Mouse (Mus musculus) adrenal gland, postnatal 4 days (tissue): ENCODE data around the gene Bpifb3. TPM values are rescaled to one million over a fixed set of nuclear protein-coding genes. Genes with fewer than 3 reads are reported as not detected.

Experiments used
- DNase-seq, 2 experiments: peaks; one replicate each; pipeline ENCODE4 v3.0.0; 2021 to 2022; ENCODE audit warnings: low spot score in 2 of 2, mixed read lengths in 2 of 2
- long read RNA-seq, 2 experiments: library from polyadenylated mRNA; stranded (forward); transcript quantifications; one replicate each; pipeline ENCODE4 v2.0.0; 2021
- total RNA-seq, 2 experiments: library from RNA; stranded (reverse); gene quantifications; 2 replicates each; pipeline ENCODE4 v1.2.3; 2021

Bpifb3 gene
- total RNA-seq, result not detected
- long read RNA-seq, experiment 1, result 0 reads
- long read RNA-seq, experiment 2, result 0 reads

DNA sequence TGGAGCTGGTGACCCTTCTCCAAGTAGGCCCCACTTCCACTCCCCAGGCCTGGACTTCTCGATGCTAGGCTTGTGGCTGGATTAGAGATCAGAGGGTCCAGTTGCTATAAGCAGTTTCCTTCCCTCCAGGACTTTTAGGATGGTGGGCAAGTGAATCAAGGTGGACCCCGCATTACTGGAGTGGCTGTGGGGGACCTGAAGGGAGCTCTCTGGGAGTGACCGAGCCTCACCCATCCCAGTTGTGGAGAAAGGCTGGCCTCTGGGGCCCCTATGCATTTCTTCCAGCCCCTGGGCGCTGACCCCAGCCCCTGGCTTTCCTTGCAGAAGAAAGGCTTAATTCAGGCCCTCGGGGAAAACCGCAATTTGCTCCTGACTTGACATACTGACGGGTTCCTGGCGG, at the start of gene Bpifb3:
TSS of gene Bpifb3 (plus strand) at position 301 of the 400 bp plus-strand sequence.
- no peak for DNase-seq

DNA sequence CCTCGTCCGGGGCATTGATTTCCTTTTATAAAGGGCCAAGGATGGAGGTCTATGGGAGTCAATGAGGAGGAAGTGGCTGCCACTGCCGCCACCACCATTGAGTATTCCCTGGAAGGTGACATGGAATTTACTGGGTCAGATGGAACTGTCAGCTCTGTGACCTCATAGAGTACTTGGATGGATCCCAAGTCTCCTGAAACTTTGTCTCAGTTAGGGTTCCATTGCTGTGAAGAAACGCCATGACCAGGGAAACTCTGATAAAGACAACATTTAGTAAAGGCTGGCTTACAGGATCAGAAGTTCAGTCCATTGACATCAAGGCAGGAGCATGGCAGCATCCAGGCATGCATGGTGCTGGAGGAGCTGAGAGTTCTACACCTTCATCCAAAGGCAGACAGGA, 47.0 kb upstream of the Bpifb3 start, which contains the start of gene Sun5:
TSS of gene Sun5 (minus strand) at position 101 of the 400 bp plus-strand sequence.
- DNase-seq, result no peak

DNA sequence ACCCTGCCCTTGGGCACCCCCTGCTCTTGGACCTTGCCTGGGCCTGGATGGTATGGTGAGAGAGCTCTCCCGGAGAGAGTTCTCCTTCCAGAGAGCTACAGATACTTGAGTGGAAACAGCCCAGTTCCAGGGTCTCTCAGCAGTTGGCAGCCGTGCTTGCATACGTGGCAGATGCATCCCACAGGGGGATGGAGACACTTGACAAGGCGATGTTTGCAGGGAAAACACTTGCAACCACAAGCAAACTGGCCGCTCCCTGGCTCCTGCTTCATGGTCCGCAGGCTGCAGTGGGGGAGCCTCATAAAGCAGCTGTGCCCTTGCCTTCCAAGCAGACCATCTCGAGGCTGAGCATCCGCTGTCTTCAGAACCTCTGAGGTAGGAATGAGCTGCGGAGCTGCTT, 43.3 kb upstream of the Bpifb3 start, which contains the start of gene Bpifb2:
TSS of gene Bpifb2 (plus strand) at position 301 of the 400 bp plus-strand sequence.
- no peak for DNase-seq

DNA sequence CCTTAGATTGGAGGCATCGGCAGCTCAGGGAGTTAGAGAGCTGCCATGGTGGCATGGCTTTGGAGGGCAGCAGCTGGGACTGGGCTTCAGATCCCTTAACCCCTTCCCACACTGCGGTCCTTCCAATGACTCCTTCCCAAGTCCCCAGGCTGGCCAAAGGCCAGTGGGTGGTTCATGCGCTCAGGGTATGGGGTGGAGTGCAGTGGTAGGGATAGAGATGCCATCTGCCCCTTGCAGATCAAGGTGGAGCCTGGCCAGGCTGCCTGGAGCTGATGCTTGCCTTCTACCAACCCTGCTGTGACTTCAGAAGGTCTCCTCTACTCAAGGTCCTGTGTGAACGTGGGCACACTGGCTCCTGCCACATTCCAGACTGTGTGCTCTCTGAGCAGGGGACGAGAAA, 18.9 kb upstream of the Bpifb3 start:
- no peak for DNase-seq

DNA sequence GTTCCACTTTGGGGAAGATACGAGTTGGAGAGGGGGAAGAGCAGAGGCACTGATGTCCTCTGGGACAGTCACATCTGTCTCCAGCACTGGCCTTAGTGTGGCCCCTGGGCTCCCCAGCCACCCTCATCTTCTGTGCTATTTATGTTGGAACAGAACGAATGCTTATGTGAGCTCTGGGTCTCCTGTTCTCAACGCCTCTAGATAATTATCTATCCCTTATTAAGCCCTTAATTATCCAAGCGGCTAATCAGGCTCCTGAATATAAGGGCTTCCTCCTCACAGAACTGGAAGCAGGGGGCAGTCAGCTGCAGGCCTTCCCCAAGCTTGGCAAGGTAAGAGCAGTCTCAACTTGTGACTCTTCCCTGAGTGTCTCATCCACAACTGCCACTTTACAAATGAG, 17.9 kb upstream of the Bpifb3 start, which contains the start of gene Bpifb6:
TSS of gene Bpifb6 (plus strand) at position 301 of the 400 bp plus-strand sequence.
- DNase-seq, result no peak

DNA sequence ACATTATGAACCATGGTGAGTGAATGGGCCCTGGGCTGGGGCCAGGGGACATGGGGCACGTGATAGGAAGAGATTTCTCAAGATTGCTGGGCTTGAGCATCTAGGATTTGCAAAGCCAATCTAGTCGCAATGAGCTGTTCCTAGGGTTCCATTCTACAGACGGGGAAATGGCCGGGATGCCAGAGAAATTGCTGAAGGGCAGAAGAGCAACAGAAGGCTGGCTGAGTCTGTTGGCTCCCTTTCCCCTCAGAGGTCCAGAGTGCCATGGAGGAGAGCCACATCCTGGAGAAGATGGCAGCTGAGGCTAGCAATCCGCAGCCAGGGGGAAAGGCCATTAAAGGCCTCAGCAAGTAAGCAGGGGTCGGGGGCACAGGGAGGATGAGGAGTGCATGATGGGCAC, 15.3 kb upstream of the Bpifb3 start:
- no peak for DNase-seq

DNA sequence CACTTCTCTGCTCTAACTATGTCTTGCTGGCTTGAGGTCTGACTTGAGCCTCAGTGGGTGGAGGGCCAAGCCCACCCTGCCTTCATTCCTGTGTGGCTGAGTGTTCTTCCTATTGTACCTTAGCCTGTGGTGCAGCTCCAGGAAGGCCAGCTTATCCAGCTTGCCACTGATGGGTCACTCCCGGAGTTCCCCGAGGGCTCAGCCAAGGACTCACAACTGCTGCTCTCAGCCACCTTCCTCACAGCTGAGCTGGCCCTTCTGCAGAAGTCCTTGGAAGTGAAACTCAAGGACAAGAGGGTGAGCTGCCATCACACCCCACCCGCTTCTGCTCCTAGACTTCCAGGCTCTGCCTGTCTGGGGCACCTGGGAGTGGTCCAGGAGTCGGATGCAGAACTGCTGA, 11.4 kb upstream of the Bpifb3 start:
- DNase-seq, result peak in 1 of 2 experiments; percentile 11

DNA sequence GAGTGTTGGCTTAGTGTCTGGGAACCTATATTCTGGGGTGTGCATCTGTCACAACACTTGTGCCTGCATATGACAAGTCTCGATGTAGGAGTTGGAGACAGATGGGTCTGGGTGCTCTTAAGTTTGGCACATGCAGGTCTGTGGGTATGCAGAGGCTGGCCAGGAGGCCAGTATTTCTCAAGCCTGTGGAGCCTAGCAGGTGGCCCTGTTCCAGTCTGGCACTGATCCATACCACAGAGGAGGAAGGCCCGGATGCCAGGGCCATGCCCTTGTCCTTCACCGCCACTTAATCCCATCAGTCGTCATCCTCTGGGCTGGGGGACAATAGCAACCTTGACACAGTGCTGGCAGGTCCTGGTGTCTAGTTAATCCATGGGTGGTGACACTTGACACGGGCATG, 3.9 kb upstream of the Bpifb3 start:
- DNase-seq, result peak; percentile 36 to 49

DNA sequence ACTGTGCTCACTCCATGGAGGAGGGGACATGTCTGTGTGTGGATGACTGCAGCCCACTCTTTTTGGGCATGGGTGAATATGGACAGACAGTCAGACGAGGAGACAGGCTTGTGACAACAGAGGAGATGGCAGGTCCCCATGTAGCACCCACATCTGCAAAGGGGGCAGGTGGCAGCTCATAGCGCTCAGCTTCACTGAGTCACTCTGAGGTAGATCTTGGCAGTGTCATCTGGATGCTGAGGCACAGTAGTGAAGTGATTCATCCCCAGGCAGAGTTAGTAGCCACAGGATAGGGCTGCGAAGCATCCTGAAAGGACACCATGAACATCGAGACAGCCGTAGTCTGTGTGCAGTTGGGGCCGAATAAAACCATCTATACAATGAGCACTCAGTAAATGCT, 3.2 kb downstream of the Bpifb3 start:
- no peak for DNase-seq

DNA sequence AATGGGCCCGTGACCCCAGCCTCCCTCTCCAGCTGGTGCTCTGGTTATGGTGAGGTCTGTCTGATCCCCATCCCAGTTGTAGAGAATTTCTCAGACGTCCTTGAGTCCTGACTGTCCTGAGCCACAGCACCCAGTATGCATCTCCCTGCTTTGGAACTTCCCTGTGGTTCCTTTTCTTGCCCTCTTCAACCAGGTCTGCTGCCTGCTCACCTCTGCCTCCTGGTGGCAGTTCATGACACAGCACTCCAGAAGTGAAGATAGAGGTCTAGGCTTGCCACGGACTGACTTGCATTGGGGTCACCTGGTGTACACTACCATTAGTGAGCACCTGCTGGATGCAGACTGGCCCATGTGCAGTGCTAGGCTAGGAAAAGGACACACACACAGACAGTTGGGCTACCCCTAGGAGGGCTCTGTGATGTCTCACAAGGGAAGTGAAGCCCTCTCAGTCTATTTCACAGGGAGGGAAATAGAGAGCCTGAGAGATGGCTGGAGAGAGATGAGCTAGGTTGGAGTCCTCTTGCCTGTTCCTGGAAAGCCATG, 11.9 kb downstream of the Bpifb3 start:
- peak; percentile 38 to 62 for DNase-seq

DNA sequence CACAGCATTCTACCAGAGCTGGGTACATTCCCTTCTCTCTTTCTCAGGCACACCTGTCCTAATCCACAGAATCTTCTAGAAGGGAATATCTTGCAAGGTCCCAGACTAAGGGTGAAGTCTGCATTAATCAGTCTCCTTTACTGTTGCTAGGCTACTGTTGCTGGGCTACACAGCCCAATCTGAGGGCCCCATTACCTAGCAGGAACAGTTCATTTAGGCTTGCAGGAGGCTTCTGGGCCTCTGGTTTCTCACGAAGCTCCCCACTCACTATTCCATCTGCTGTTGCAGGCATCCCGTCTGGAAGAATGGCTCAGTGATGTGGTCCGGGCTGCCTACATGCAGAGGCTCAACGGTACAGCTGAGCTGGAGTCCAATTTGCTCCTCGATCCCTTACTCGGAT, 13.1 kb downstream of the Bpifb3 start:
- no peak for DNase-seq

DNA sequence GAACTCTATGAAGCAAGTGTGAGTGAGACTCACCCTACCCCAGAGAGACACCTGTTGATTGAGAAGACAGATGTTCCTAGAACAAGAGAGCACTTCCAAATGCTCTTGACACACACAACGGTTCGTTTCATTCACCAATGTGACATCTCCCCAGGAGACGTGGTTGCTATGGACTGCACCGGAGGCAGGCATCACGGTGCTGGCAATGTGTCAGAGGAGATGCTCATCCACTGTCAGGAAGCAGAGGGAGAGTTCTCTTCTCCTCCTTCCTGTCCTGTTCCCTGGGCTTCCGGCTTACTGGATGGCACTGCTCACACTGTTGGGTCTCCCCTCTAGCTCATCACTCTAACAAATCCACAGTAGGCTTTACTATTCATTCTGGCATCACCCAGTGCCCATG, 15.3 kb downstream of the Bpifb3 start:
- no peak for DNase-seq

DNA sequence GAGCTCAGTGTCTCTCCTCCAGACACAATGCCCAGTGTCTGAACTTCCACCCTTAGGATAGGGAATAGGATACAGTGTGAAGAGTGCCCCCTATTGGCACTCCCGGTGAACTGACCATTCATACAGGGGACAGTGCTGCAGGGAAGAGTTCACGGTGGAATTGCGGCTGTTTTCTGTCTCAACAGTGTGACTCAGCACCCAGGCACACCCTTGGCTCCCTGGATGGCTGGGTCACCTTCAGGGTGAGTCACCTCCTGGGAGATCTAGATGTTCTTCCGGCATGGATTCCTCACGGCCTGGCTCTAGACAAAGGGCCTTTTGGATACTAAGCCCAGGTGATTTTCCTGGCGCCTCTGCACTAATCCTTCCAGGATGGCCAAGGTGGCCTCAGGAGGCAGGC, 17.3 kb downstream of the Bpifb3 start:
- DNase-seq, result no peak

DNA sequence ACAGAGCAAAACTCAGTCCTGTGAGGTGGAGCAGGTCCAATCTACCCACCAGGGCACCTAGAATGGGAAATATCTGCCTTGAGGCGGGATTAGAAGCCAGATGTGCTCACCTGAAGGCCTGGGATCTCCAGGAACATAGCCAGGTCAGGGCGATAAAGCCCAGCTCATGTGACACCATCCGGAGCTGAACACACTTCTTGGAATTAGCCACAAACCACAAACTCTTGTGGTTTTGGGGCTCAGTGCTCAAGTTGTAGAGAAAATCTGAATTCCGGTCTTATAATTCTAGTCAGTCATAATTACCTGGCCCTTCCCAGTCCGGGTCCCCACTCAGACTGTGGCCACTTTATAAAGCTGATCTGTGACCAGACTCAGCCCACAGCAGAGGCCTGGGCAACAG, 19.8 kb downstream of the Bpifb3 start, which contains the start of gene Bpifb4:
TSS of gene Bpifb4 (plus strand) at position 370 of the 400 bp plus-strand sequence.
- DNase-seq, result no peak

DNA sequence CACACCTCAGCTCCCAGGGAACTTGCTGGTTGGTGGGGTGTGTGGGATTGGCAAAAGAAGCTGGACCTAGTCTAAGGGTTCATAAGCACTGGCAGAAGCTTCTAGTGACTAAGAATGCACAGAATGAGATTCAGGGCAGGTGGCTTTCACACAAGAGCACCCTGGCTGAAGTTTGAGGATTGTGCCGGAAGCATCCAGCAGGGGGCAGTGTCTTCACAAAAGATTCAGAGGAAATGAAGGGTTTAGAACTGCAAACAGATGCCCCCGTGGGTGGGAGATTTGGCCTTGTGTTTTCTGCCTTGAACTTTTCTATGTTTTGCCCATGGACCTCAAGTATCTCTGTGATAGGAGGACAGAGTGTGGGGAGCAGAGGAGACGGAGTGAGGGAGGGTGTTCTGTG, 25.5 kb downstream of the Bpifb3 start:
- DNase-seq, result peak in 1 of 2 experiments; percentile 43

DNA sequence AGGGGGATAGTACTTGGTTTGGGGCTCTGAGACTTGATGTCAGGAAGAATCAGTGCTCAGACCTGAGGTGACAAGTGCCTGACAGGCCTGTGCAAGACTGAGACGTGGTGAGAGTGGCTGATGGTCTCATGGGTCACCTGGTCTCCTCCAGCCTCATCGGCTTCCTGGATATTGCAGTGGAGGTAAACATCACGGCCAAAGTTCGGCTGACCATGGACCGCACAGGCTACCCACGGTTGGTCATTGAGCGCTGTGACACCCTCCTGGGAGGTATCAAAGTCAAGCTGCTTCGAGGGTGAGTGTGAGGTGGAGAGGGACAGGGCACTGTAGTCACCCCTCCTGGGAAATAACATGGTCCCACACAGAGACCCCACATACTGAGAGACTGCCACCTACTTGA, 26.5 kb downstream of the Bpifb3 start:
- DNase-seq, result no peak

DNA sequence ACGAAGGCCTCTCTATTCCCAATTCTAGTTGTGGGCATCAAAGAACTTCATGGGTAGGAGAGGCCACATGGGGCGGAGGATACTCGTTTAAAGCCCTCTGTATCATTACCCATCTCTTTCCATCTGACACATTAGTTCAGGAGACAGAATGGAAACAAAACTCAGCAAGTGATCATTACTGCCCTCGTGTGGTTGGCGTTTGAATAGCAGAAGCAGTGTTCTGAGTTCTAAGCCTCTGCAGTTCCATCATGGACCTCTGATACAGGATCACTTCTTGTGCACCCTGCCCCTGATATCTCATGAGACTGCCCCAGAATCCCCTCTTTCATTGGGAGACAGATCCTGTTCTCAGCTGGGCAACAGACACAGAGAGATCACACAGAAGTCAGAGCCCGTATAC, 34.9 kb downstream of the Bpifb3 start:
- peak in 1 of 2 experiments; percentile 45 for DNase-seq

DNA sequence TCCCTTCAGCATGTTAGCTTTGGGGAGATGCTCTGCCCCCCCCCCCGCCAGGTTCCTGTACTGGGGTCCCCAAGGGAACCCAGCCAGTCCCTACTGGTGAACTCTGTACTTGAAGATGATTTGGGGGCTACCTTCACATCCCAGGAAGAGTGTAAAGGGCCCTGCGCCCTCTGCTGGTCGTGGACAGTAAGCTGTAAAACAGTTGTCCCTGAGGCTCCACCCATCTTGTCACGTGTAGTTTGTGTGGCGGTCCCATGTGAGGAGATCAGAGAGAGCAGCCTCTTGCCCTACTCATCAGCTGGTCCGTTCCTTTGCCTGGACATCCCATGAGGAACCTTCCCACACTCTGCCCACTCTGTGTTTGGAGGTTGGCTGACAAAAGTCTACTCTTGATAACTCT, 35.8 kb downstream of the Bpifb3 start:
- peak; percentile 19 to 31 for DNase-seq

DNA sequence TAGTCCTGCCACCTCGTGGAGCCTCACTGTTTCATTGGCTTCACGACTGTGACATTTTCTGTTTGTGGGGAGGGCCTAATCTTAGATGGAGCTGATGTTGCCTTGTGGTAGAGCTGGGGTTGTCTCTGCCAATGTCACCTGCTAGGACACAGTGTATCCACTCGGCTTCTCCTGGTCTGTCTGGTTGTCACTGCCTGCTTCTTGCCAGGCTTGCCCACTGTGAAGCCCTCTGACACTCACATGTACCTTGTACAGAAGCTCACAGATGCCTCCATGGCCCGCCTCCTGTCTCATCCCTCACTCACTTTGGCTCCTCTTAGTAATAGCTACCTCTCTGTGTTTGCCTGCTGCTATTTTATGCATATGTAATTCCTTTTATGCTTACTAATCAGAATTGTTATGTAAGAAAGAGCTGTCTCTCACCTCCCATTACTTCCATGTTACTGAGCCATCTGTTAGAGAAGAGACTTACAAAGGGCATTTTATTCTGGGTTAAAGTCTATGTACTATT, 44.8 kb downstream of the Bpifb3 start:
- no peak for DNase-seq

DNA sequence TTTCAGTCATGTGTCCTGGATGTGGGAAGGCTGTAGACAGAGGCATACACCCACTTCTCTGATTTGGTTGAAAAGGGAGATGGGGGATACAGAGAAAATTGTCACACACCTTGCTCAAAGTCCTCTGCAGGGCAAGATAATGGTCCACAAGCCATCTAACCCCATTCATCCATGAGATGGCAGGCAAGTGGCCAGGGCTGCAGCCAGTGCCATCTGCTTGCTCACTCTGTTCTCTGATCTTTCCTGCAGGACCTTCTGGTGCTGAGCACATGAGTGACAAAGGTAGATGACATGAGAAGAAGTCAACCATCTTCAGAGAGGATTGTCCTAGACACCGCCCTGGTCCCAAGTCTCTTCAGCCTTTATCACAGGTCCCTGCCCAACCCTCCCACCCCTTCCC, 45.3 kb downstream of the Bpifb3 start:
- DNase-seq, result no peak

DNA sequence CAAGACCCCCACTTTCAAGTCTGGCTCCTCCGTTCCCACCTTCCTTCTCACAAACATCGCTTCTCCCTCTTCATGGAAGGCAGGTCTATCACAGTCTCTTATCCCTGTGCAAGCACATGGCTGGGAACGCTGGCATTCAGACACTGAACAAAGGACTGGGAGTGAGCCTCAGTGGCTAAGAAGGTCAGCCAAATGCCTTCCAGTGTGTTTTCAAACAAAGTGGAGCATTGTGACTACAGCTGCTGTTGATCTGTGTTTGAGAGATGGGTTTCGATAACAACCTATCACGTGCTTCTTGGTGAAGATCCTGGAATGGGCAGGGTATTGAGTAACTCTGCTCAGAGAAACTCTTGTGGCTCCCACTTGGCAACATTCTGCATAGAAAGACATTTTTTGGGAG, 52.2 kb downstream of the Bpifb3 start:
- no peak for DNase-seq

DNA sequence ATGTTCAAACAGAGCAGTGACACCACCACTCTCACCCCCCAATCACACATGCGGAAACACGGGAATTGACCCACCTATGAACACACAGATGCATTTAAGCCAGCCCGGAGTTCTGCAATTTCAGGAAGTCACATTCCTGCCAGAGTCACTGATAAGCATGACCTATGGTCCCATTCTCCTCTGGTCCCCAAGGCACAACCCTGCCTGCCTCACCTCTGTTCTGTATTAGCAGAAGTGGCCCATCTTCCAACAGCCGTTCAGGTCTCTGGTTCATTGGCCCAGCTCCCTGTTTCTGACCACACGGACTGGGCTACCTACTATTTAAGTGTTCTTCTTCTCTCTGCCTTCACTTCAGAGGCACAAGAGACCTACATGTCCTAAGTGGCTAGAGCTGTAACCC, 56.6 kb downstream of the Bpifb3 start, which contains the start of gene Bpifa6:
TSS of gene Bpifa6 (plus strand) at position 364 of the 400 bp plus-strand sequence.
- no peak for DNase-seq
